Mouse (Mus musculus) neural tube, embryonic 11.5 days (tissue): ENCODE data around the gene Anxa5. TPM values are rescaled to one million over a fixed set of nuclear protein-coding genes. Genes with fewer than 3 reads are reported as not detected.

Source experiments
- ATAC-seq: fragments of 200-750 bp; cut with Nextera tagmentation; 2 replicates; pipeline ENCODE4 v1.8.0; 2017; ENCODE audit warnings: moderate number of reproducible peaks, mild to moderate bottlenecking, moderate TSS enrichment, moderate library complexity; ENCODE audit not compliant: insufficient read depth, low FRiP score, low TSS enrichment
- DNase-seq: peaks from one replicate; pipeline ENCODE4 v3.0.0-alpha.2; 2015; ENCODE audit warnings: low spot score
- H3K27ac ChIP-seq: fragments of 300-500 bp; sonication (generic); 2 replicates; pipeline ENCODE4 v1.5.1; 2014; ENCODE audit warnings: low read depth, mild to moderate bottlenecking, low read length
- H3K27me3 ChIP-seq: fragments of 300-500 bp; sonication (generic); 2 replicates; pipeline ENCODE4 v1.6.1; 2014; ENCODE audit warnings: mild to moderate bottlenecking, low read length, mixed read lengths; ENCODE audit not compliant: control insufficient read depth, insufficient read depth
- H3K36me3 ChIP-seq: fragments of 300-500 bp; sonication (generic); 2 replicates; pipeline ENCODE4 v1.6.1; 2014; ENCODE audit warnings: mild to moderate bottlenecking, low read length, moderate library complexity, mixed read lengths; ENCODE audit not compliant: control insufficient read depth, insufficient read depth
- H3K4me1 ChIP-seq: fragments of 300-500 bp; sonication (generic); 2 replicates; pipeline ENCODE4 v1.6.1; 2014; ENCODE audit warnings: low read length, mixed read lengths; ENCODE audit not compliant: control insufficient read depth, insufficient read depth
- H3K4me2 ChIP-seq: fragments of 300-500 bp; sonication (generic); 2 replicates; pipeline ENCODE4 v1.6.1; 2014; ENCODE audit warnings: low read depth, mild to moderate bottlenecking, moderate library complexity
- H3K4me3 ChIP-seq: fragments of 300-500 bp; sonication (generic); 2 replicates; pipeline ENCODE4 v1.5.1; 2014; ENCODE audit warnings: low read depth, low read length
- H3K9ac ChIP-seq: fragments of 300-500 bp; sonication (generic); 2 replicates; pipeline ENCODE4 v1.6.1; 2014; ENCODE audit warnings: mild to moderate bottlenecking, low read length
- H3K9me3 ChIP-seq: fragments of 300-500 bp; sonication (generic); 2 replicates; pipeline ENCODE4 v1.6.1; 2016; ENCODE audit warnings: low read length; ENCODE audit not compliant: control insufficient read depth
- WGBS: fragments of 180-500 bp; shearing (Covaris S2); extraction: QIAGEN DNeasy Blood & Tissue Kit; methylation state at CpG from one replicate; pipeline ENCODE4 v1.1.7; 2014; 5-methylcytosine and 5-hydroxymethylcytosine counted together
- polyA plus RNA-seq: library from polyadenylated mRNA; unstranded; fragments of >200 nt; fragmentation: Nextera tagmentation; extraction: Ambion mirVana; gene quantifications from 2 replicates; pipeline ENCODE4 v1.2.1, GENCODE M21; 2014

Gene Anxa5
- polyA plus RNA-seq, 1 experiment from 2014 or later = 133 TPM

- no peaks in the 10 kb centered on the region for H3K36me3 ChIP-seq
- no peak for ATAC-seq
- H3K4me3 ChIP-seq = no peak overlapping the region
- no peak for DNase-seq
- H3K9me3 ChIP-seq = no peaks in the 10 kb centered on the region
- H3K4me2 ChIP-seq = no peak overlapping the region
- H3K4me1 ChIP-seq = no peaks in the 10 kb centered on the region
- no peak overlapping the region for H3K9ac ChIP-seq
- no peak overlapping the region for H3K27ac ChIP-seq
- no peaks in the 10 kb centered on the region for H3K27me3 ChIP-seq
- 91% methylated on average over 9 of the region's 9 CpGs for whole genome bisulfite sequencing
These were observed 17.2 kb upstream of the Anxa5 start for GRCm38 (mm10) chr3:36492716-36493391.

- H3K27me3 ChIP-seq = no peaks in the 10 kb centered on the region
- WGBS = 95% methylated on average over 5 of the region's 5 CpGs
- no peaks in the 10 kb centered on the region for H3K4me1 ChIP-seq
- no peaks in the 10 kb centered on the region for H3K36me3 ChIP-seq
- no peak overlapping the region for H3K27ac ChIP-seq
- H3K4me2 ChIP-seq = no peak overlapping the region
- H3K9me3 ChIP-seq = no peaks in the 10 kb centered on the region
- no peak overlapping the region for H3K9ac ChIP-seq
- DNase-seq (no peak), ATAC-seq (no peak)
- no peak overlapping the region for H3K4me3 ChIP-seq
These were observed 15.8 kb upstream of the Anxa5 start for GRCm38 (mm10) chr3:36491535-36491934.

GRCm38 (mm10) chr3:36489590-36489910 lies 13.9 kb upstream of the Anxa5 start:
- no peaks in the 10 kb centered on the region for H3K9me3 ChIP-seq
- H3K9ac ChIP-seq = no peak overlapping the region
- no peaks in the 10 kb centered on the region for H3K36me3 ChIP-seq
- no peak overlapping the region for H3K4me3 ChIP-seq
- no peak for ATAC-seq
- WGBS = 94% methylated on average over 1 of the region's 1 CpGs
- no peaks in the 10 kb centered on the region for H3K27me3 ChIP-seq
- H3K4me1 ChIP-seq = no peaks in the 10 kb centered on the region
- no peak overlapping the region for H3K27ac ChIP-seq
- H3K4me2 ChIP-seq = no peak overlapping the region
- DNase-seq = no peak

GRCm38 (mm10) chr3:36488899-36489589 lies 13.3 kb upstream of the Anxa5 start:
- 84% methylated on average over 6 of the region's 6 CpGs for WGBS
- Histone ChIP-seq H3K9me3 (no peaks in the 10 kb centered on the region), H3K27me3 (no peaks in the 10 kb centered on the region), H3K36me3 (no peaks in the 10 kb centered on the region), H3K4me3 (no peak overlapping the region), H3K27ac (no peak overlapping the region), H3K4me1 (no peaks in the 10 kb centered on the region), H3K9ac (no peak overlapping the region), H3K4me2 (no peak overlapping the region)
- no peak for ATAC-seq
- no peak for DNase-seq

GRCm38 (mm10) chr3:36488367-36488766 lies 12.7 kb upstream of the Anxa5 start:
- H3K4me1 ChIP-seq = no peaks in the 10 kb centered on the region
- DNase-seq (no peak), ATAC-seq (no peak)
- H3K27ac ChIP-seq = no peak overlapping the region
- H3K4me2 ChIP-seq = no peak overlapping the region
- no peak overlapping the region for H3K4me3 ChIP-seq
- H3K9ac ChIP-seq = no peak overlapping the region
- H3K9me3 ChIP-seq = no peaks in the 10 kb centered on the region
- no peaks in the 10 kb centered on the region for H3K27me3 ChIP-seq
- H3K36me3 ChIP-seq = no peaks in the 10 kb centered on the region
- WGBS = 85% methylated on average over 1 of the region's 1 CpGs

- WGBS = 90% methylated on average over 6 of the region's 6 CpGs
These were observed 11.2 kb upstream of the Anxa5 start for GRCm38 (mm10) chr3:36486881-36487280.

GRCm38 (mm10) chr3:36486176-36486575 lies 10.5 kb upstream of the Anxa5 start:
- Histone ChIP-seq H3K36me3 (no peaks in the 10 kb centered on the region), H3K27ac (no peak overlapping the region), H3K4me1 (peaks cover 5% of the 10 kb centered on the region), H3K4me2 (no peak overlapping the region), H3K27me3 (no peaks in the 10 kb centered on the region), H3K4me3 (no peak overlapping the region), H3K9me3 (no peaks in the 10 kb centered on the region), H3K9ac (no peak overlapping the region)
- WGBS = 56% methylated on average over 6 of the region's 6 CpGs
- DNase-seq = no peak
- ATAC-seq = no peak

More at GRCm38 (mm10) chr3:36486881-36487280, 11.2 kb upstream of the Anxa5 start:
- Histone ChIP-seq H3K36me3 (no peaks in the 10 kb centered on the region), H3K4me1 (peaks cover under 1% of the 10 kb centered on the region), H3K27ac (no peak overlapping the region), H3K4me3 (no peak overlapping the region), H3K9ac (no peak overlapping the region), H3K27me3 (no peaks in the 10 kb centered on the region), H3K4me2 (no peak overlapping the region), H3K9me3 (no peaks in the 10 kb centered on the region)
- ATAC-seq (no peak), DNase-seq (no peak)

GRCm38 (mm10) chr3:36484292-36484691 lies 8.6 kb upstream of the Anxa5 start:
- Histone ChIP-seq H3K4me2 (no peak overlapping the region), H3K36me3 (no peaks in the 10 kb centered on the region), H3K4me3 (no peak overlapping the region), H3K4me1 (peaks cover 5% of the 10 kb centered on the region), H3K9ac (no peak overlapping the region), H3K27me3 (no peaks in the 10 kb centered on the region), H3K9me3 (no peaks in the 10 kb centered on the region), H3K27ac (no peak overlapping the region)
- WGBS = 89% methylated on average over 4 of the region's 4 CpGs
- DNase-seq (no peak), ATAC-seq (no peak)

- Histone ChIP-seq H3K4me2 (no peak overlapping the region), H3K4me3 (no peak overlapping the region), H3K27me3 (no peaks in the 10 kb centered on the region), H3K9me3 (no peaks in the 10 kb centered on the region), H3K36me3 (no peaks in the 10 kb centered on the region), H3K9ac (no peak overlapping the region), H3K4me1 (peaks cover 7% of the 10 kb centered on the region), H3K27ac (no peak overlapping the region)
- DNase-seq (no peak), ATAC-seq (no peak)
- WGBS = 58% methylated on average over 9 of the region's 9 CpGs
These were observed 7.2 kb upstream of the Anxa5 start for GRCm38 (mm10) chr3:36482940-36483339.
